Mouse (Mus musculus) cerebral cortex, adult 2 months (tissue): ENCODE results near the gene Zfp697.

ENCODE experiments used
- WGBS: fragments of 180-500 bp; shearing (Covaris S2); methylation state at CpG from one replicate; pipeline ENCODE4 v1.1.7; 2018; 5-methylcytosine and 5-hydroxymethylcytosine counted together

Zfp697 gene

GRCm38 (mm10) chr3:98374062-98374719, 8.1 kb upstream of the Zfp697 start:
- 64% methylated on average over 3 of the region's 3 CpGs for WGBS

- WGBS, result 81% methylated on average over 5 of the region's 5 CpGs
Measured at GRCm38 (mm10) chr3:98374980-98375379, 7.3 kb upstream of the Zfp697 start.

GRCm38 (mm10) chr3:98378267-98378666, 4.0 kb upstream of the Zfp697 start:
- 79% methylated on average over 4 of the region's 4 CpGs for WGBS

- 50% methylated on average over 7 of the region's 7 CpGs for WGBS
Measured at GRCm38 (mm10) chr3:98379236-98379635, 3.0 kb upstream of the Zfp697 start.

GRCm38 (mm10) chr3:98381677-98382245, 500 bp upstream of the Zfp697 start:
- 9% methylated on average over 17 of the region's 17 CpGs for WGBS

- 4% methylated on average over 21 of the region's 21 CpGs for WGBS
Measured at GRCm38 (mm10) chr3:98383024-98383790, 946 bp downstream of the Zfp697 start.

- WGBS, result 33% methylated on average over 4 of the region's 4 CpGs
Measured at GRCm38 (mm10) chr3:98387086-98387485, 4.8 kb downstream of the Zfp697 start.

GRCm38 (mm10) chr3:98387756-98388155, 5.5 kb downstream of the Zfp697 start:
- WGBS, result 80% methylated on average over 7 of the region's 7 CpGs

GRCm38 (mm10) chr3:98389305-98389704, 7.0 kb downstream of the Zfp697 start:
- WGBS, result 62% methylated on average over 3 of the region's 3 CpGs

- 50% methylated on average over 9 of the region's 9 CpGs for WGBS
Measured at GRCm38 (mm10) chr3:98404268-98404895, 22.1 kb downstream of the Zfp697 start.

- 39% methylated on average over 6 of the region's 6 CpGs for WGBS
Measured at GRCm38 (mm10) chr3:98405877-98406276, 23.6 kb downstream of the Zfp697 start.

GRCm38 (mm10) chr3:98406569-98407144, 24.4 kb downstream of the Zfp697 start:
- 44% methylated on average over 12 of the region's 12 CpGs for whole genome bisulfite sequencing

GRCm38 (mm10) chr3:98407261-98407780, 25.1 kb downstream of the Zfp697 start:
- WGBS, result 59% methylated on average over 5 of the region's 5 CpGs

- 81% methylated on average over 17 of the region's 27 CpGs for WGBS
Measured at GRCm38 (mm10) chr3:98410619-98411580, 28.6 kb downstream of the Zfp697 start.

- 92% methylated on average over 2 of the region's 2 CpGs for WGBS
Measured at GRCm38 (mm10) chr3:98413733-98414132, 31.5 kb downstream of the Zfp697 start.

GRCm38 (mm10) chr3:98414296-98414695, 32.0 kb downstream of the Zfp697 start:
- WGBS, result 60% methylated on average over 3 of the region's 3 CpGs

GRCm38 (mm10) chr3:98416426-98417250, 34.4 kb downstream of the Zfp697 start:
- 63% methylated on average over 5 of the region's 5 CpGs for WGBS

- 15% methylated on average over 4 of the region's 4 CpGs for WGBS
Measured at GRCm38 (mm10) chr3:98417328-98417727, 35.1 kb downstream of the Zfp697 start.

GRCm38 (mm10) chr3:98418991-98419785, 36.9 kb downstream of the Zfp697 start:
- WGBS, result 53% methylated on average over 6 of the region's 6 CpGs
